Comparison of ENCODE assay signal across 15 mouse cellular contexts in the genomic region with DNA sequence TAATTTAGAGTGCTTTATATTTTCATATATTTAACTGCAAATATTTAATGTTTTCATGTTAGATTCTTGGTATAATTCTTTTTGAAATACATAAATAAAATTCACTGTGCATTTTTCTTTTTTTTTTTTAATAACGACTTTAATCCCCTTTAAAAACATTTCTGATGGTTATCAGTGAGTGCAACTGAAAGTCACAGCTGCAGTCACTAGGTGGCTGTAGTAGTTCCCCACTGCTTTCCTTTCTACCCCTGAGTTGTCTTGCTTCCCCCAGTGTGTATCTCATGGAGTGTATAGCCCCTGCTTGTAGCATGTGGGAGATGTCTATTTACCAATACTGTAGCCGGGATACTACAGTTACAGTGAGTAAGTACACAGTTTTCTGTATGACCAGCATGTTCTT. TPM values are rescaled to one million over a fixed set of nuclear protein-coding genes. Genes with fewer than 3 reads are reported as not detected.
DNase-seq lines count a peak whose midpoint lies in the region; ATAC-seq and TF ChIP-seq lines count a peak whose summit lies in the region.
"Had no signal": no experiment of that assay in that cellular context is flagged by ENCODE, and none has a peak within 500 bp of the region (broad histone marks: within the 10 kb centered on the region; RNA-seq: fewer than 3 reads in every experiment).

No protein-coding gene starts in this region.

- H3K4me3 ChIP-seq in kidney, adult 2 months (ENCODE audit: insufficient read depth, low read depth, low read length) = no peak overlapping the region
- no peak overlapping the region for H3K4me3 ChIP-seq in limb, embryonic 14.5 days (replicated peaks; ENCODE audit: low read length)
- H3K4me3 ChIP-seq: liver, embryonic 15.5 days had no signal

- 0 out of 2 replicates have a peak, but pooled peaks have one; percentile 39 for ATAC-seq in common myeloid progenitor, adult 5-6 weeks (replicated peaks; ENCODE audit: low read depth, poor library complexity, severe bottlenecking)
- no peak for ATAC-seq in limb, embryonic 14.5 days (ENCODE audit: low FRiP score, low read depth)
- no peak for ATAC-seq in erythroid progenitor cell, adult 5-6 weeks (replicated peaks; ENCODE audit: low FRiP score, poor library complexity, severe bottlenecking)

- no peaks in the 10 kb centered on the region for H3K27me3 ChIP-seq in kidney, adult 2 months (replicated peaks; ENCODE audit: control insufficient read depth, insufficient read depth, low read length)
- H3K27me3 ChIP-seq in limb, embryonic 14.5 days (ENCODE audit: control insufficient read depth, insufficient read depth, low read length) = no peaks in the 10 kb centered on the region
- H3K27me3 ChIP-seq: CH12.LX; liver, embryonic 15.5 days had no signal

- no peak for TF ChIP-seq POLR2A in kidney, adult 2 months (IDR thresholded peaks at IDR 0.05; ENCODE audit: low read depth, low read length)
- TF ChIP-seq POLR2A in limb, embryonic 14.5 days (IDR thresholded peaks at IDR 0.05; ENCODE audit: borderline replicate concordance, extremely low read depth, insufficient read depth, insufficient read length) = no peak

- H3K9ac ChIP-seq in limb, embryonic 14.5 days (ENCODE audit: low read depth, low read length, severe bottlenecking) = no peak overlapping the region
- H3K9ac ChIP-seq: liver, embryonic 15.5 days had no signal

- 0 out of 2 replicates have a peak overlapping the region, but pooled peaks have one; percentile 35 for H3K27ac ChIP-seq in kidney, adult 2 months (ENCODE audit: insufficient read depth, low read depth, low read length)
- H3K27ac ChIP-seq in limb, embryonic 14.5 days (replicated peaks; ENCODE audit: low read depth, low read length) = 0 out of 2 replicates have a peak overlapping the region, but pooled peaks have one; percentile 68
- H3K27ac ChIP-seq: liver, embryonic 15.5 days; macrophage had no signal

- no peak overlapping the region for H3K4me2 ChIP-seq in limb, embryonic 14.5 days (replicated peaks; ENCODE audit: low read depth, low read length, severe bottlenecking)
- H3K4me2 ChIP-seq: liver, embryonic 15.5 days had no signal

- DNase-seq in kidney, adult 2 months = no peak
- no peak for DNase-seq in kidney, adult 11 months
- peak; percentile 32 for DNase-seq in MN1 (ENCODE audit: low spot score)
- no peak for DNase-seq in limb, embryonic 14.5 days (ENCODE audit: low spot score)
- no peak for DNase-seq in retina, embryonic 14.5 days (ENCODE audit: low spot score)
- DNase-seq: adrenal gland, adult 8-10 months; cerebellum, postnatal 14 days; right cerebral cortex, postnatal 25 days; thymus, postnatal 36 days had no signal

- peaks cover 11% of the 10 kb centered on the region for H3K4me1 ChIP-seq in kidney, adult 2 months (ENCODE audit: control insufficient read depth, insufficient read depth, low read length)
- peaks cover 14% of the 10 kb centered on the region for H3K4me1 ChIP-seq in limb, embryonic 14.5 days (ENCODE audit: control insufficient read depth, insufficient read depth, low read length)
- H3K4me1 ChIP-seq: liver, embryonic 15.5 days had no signal

- no peaks in the 10 kb centered on the region for H3K9me3 ChIP-seq in limb, embryonic 14.5 days (ENCODE audit: control insufficient read depth, low read length)
- H3K9me3 ChIP-seq: liver, embryonic 15.5 days had no signal

- WGBS in kidney, adult 2 months = 43% methylated on average over 2 of the region's 2 CpGs
- WGBS in limb, embryonic 14.5 days = 60% methylated on average over 2 of the region's 2 CpGs

- peaks cover 2% of the 10 kb centered on the region for H3K36me3 ChIP-seq in kidney, adult 2 months (ENCODE audit: control insufficient read depth, insufficient read depth, low read length)
- peaks cover 35% of the 10 kb centered on the region for H3K36me3 ChIP-seq in limb, embryonic 14.5 days (ENCODE audit: control insufficient read depth, insufficient read depth, low read length)

- TF ChIP-seq CTCF in kidney, adult 2 months (conservative IDR thresholded peaks at IDR 0.05; ENCODE audit: insufficient read depth, insufficient read length, low read depth, low read length) = no peak

RNA-seq across cellular contexts. Expression of gene Golga5, which starts 29.0 kb away (rescaled TPM):
- polyA plus RNA-seq in kidney, adult 2 months (2012; rRNA removed) = 12.8 and 14.8 TPM in 2 replicates
- 76.9 and 81.0 TPM in 2 replicates for total RNA-seq in common myeloid progenitor, adult 5-6 weeks (2017)
- polyA plus RNA-seq in limb, embryonic 14.5 days (2012; rRNA removed) = 26.6 and 34.9 TPM in 2 replicates
- 41.6 and 42.3 TPM in 2 replicates for polyA plus RNA-seq in limb, embryonic 14.5 days (2014; fragmentation: Nextera tagmentation; extraction: Ambion mirVana)
- 11.9 and 15.9 TPM in 2 replicates for total RNA-seq in erythroid progenitor cell, adult 5-6 weeks (2015; ENCODE audit: low replicate concordance)
- total RNA-seq in erythroid progenitor cell, adult 5-6 weeks (2017; ENCODE audit: low replicate concordance) = 20.3 and 20.7 TPM in 2 replicates

RNA-seq across cellular contexts. Expression of gene Chga, which starts 56.9 kb away (rescaled TPM):
- polyA plus RNA-seq in kidney, adult 2 months (2012; rRNA removed) = 0.31 and 1.2 TPM in 2 replicates
- not detected in 2 replicates for total RNA-seq in common myeloid progenitor, adult 5-6 weeks (2017)
- polyA plus RNA-seq in limb, embryonic 14.5 days (2012; rRNA removed) = 0.08 and 0.45 TPM in 2 replicates
- polyA plus RNA-seq in limb, embryonic 14.5 days (2014; fragmentation: Nextera tagmentation; extraction: Ambion mirVana) = 0.23 and 0.44 TPM in 2 replicates
- total RNA-seq in erythroid progenitor cell, adult 5-6 weeks (2015; ENCODE audit: low replicate concordance) = not detected in 2 replicates
- not detected in 2 replicates for total RNA-seq in erythroid progenitor cell, adult 5-6 weeks (2017; ENCODE audit: low replicate concordance)
- total RNA-seq: CH12.LX; heart, postnatal 25 days had no signal
- polyA plus RNA-seq: macrophage had no signal

RNA-seq across cellular contexts. Expression of gene Lgmn, which starts 58.3 kb away (rescaled TPM):
- polyA plus RNA-seq in kidney, adult 2 months (2012; rRNA removed) = 1,163 and 1,191 TPM in 2 replicates
- total RNA-seq in common myeloid progenitor, adult 5-6 weeks (2017) = 2.0 and 2.1 TPM in 2 replicates
- polyA plus RNA-seq in limb, embryonic 14.5 days (2012; rRNA removed) = 78.7 and 88.4 TPM in 2 replicates
- polyA plus RNA-seq in limb, embryonic 14.5 days (2014; fragmentation: Nextera tagmentation; extraction: Ambion mirVana) = 105 and 106 TPM in 2 replicates
- 16.3 and 28.1 TPM in 2 replicates for total RNA-seq in erythroid progenitor cell, adult 5-6 weeks (2015; ENCODE audit: low replicate concordance)
- 13.1 and 17.7 TPM in 2 replicates for total RNA-seq in erythroid progenitor cell, adult 5-6 weeks (2017; ENCODE audit: low replicate concordance)
